Mouse (Mus musculus) heart, adult 2 months (tissue): ENCODE results near the gene Pbx1.

ENCODE experiments used
- CTCF ChIP-seq: fragments of 200-600 bp; IDR thresholded peaks from 2 replicates; pipeline ENCODE4 v1.8.1; 2022; ENCODE audit warnings: antibody characterized with exemption, mild to moderate bottlenecking, moderate library complexity
- POLR2A ChIP-seq: fragments of 200-500 bp; IDR thresholded peaks from 2 replicates; pipeline ENCODE4 v1.6.1; 2011; ENCODE audit warnings: mild to moderate bottlenecking, low read depth, low read length, control low read depth; ENCODE audit not compliant: insufficient read depth

DNA sequence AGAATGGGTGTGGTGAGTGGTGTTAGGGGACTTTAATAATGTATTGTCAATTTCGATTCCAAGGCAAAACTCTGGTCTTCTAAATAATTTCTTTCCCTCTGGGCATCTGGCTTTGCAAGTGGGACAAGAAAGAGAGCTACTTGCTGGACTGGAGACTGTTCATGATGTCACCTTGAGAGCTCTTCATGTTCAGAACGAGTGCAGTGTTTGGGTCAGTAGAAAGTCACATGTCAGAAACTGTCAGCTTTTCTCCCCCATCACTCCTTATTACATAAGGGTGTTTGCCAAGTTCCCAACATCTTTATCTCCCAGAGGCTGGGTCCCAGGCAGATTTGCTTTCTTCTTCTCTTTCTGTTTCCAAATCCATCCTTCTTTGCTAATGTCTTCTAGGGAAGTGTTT is 328.2 kb downstream of the Pbx1 start:
- TF ChIP-seq CTCF (no peak), POLR2A (no peak)
